Mouse (Mus musculus): ENCODE data around the gene Nckap1l. TPM values are rescaled to one million over a fixed set of nuclear protein-coding genes. Genes with fewer than 3 reads are reported as not detected.

Gene Nckap1l
- 11.8 TPM for polyA plus RNA-seq (2014; fragmentation: Illumina TruSeq; extraction: RNeasy Lipid Tissue Mini Kit (QIAGEN cat#74804); ENCODE audit: low read depth, low replicate concordance)

GRCm38 (mm10) chr15:103453551-103454218 lies at the start of gene Nckap1l:
Gene Nckap1l (plus strand): TSS chr15:103453794.

GRCm38 (mm10) chr15:103430241-103430640 lies 23.4 kb upstream of the Nckap1l start, which contains the start of gene Gtsf1:
Gene Gtsf1 (minus strand): TSS chr15:103430470.

GRCm38 (mm10) chr15:103448369-103448768 lies 5.2 kb upstream of the Nckap1l start, which contains the start of gene Gtsf2:
Gene Gtsf2 (minus strand): TSS chr15:103448469.

GRCm38 (mm10) chr15:103502435-103503250 lies 49.0 kb downstream of the Nckap1l start, which contains the start of gene Pde1b:
Gene Pde1b (plus strand): TSS chr15:103503034.

GRCm38 (mm10) chr15:103537822-103538213 lies 84.2 kb downstream of the Nckap1l start, which contains the start of gene Ppp1r1a:
Gene Ppp1r1a (minus strand): TSS chr15:103538003.

Other genes starting within 250 kb of the Nckap1l start
- gene Cbx5, start 214.0 kb upstream of the Nckap1l start, polyA plus RNA-seq (2014; fragmentation: Illumina TruSeq; extraction: RNeasy Lipid Tissue Mini Kit (QIAGEN cat#74804); ENCODE audit: low read depth, low replicate concordance): 53.6 TPM
- gene Hnrnpa1, start 213.4 kb upstream of the Nckap1l start, polyA plus RNA-seq (2014; fragmentation: Illumina TruSeq; extraction: RNeasy Lipid Tissue Mini Kit (QIAGEN cat#74804); ENCODE audit: low read depth, low replicate concordance): 282 TPM
- gene Nfe2, start 195.4 kb upstream of the Nckap1l start, polyA plus RNA-seq (2014; fragmentation: Illumina TruSeq; extraction: RNeasy Lipid Tissue Mini Kit (QIAGEN cat#74804); ENCODE audit: low read depth, low replicate concordance): 0.68 TPM
- gene Copz1, start 181.1 kb upstream of the Nckap1l start, polyA plus RNA-seq (2014; fragmentation: Illumina TruSeq; extraction: RNeasy Lipid Tissue Mini Kit (QIAGEN cat#74804); ENCODE audit: low read depth, low replicate concordance): 134 TPM
- 0.63 TPM for gene Gpr84, start 143.2 kb upstream of the Nckap1l start, polyA plus RNA-seq (2014; fragmentation: Illumina TruSeq; extraction: RNeasy Lipid Tissue Mini Kit (QIAGEN cat#74804); ENCODE audit: low read depth, low replicate concordance)
- 27.2 TPM for gene Zfp385a, start 113.7 kb upstream of the Nckap1l start, polyA plus RNA-seq (2014; fragmentation: Illumina TruSeq; extraction: RNeasy Lipid Tissue Mini Kit (QIAGEN cat#74804); ENCODE audit: low read depth, low replicate concordance)
- gene Itga5, start 87.0 kb upstream of the Nckap1l start, polyA plus RNA-seq (2014; fragmentation: Illumina TruSeq; extraction: RNeasy Lipid Tissue Mini Kit (QIAGEN cat#74804); ENCODE audit: low read depth, low replicate concordance): 14.1 TPM
- gene Gtsf1, start 23.3 kb upstream of the Nckap1l start, polyA plus RNA-seq (2014; fragmentation: Illumina TruSeq; extraction: RNeasy Lipid Tissue Mini Kit (QIAGEN cat#74804); ENCODE audit: low read depth, low replicate concordance): 9.4 TPM
- 3.1 TPM for gene Gtsf2, start 5.3 kb upstream of the Nckap1l start, polyA plus RNA-seq (2014; fragmentation: Illumina TruSeq; extraction: RNeasy Lipid Tissue Mini Kit (QIAGEN cat#74804); ENCODE audit: low read depth, low replicate concordance)
- 5.9 TPM for gene Pde1b, start 49.2 kb downstream of the Nckap1l start, polyA plus RNA-seq (2014; fragmentation: Illumina TruSeq; extraction: RNeasy Lipid Tissue Mini Kit (QIAGEN cat#74804); ENCODE audit: low read depth, low replicate concordance)
- gene Ppp1r1a, start 84.2 kb downstream of the Nckap1l start, polyA plus RNA-seq (2014; fragmentation: Illumina TruSeq; extraction: RNeasy Lipid Tissue Mini Kit (QIAGEN cat#74804); ENCODE audit: low read depth, low replicate concordance): 26.2 TPM
- not detected for gene Glycam1, start 111.3 kb downstream of the Nckap1l start, polyA plus RNA-seq (2014; fragmentation: Illumina TruSeq; extraction: RNeasy Lipid Tissue Mini Kit (QIAGEN cat#74804); ENCODE audit: low read depth, low replicate concordance)